Mouse (Mus musculus): ENCODE measurements at regions not wholly inside any gene's neighbourhood (a gene's known extent, or its start where the extent isn't known, plus 50 kb on each side); places are given as distances from the start of the nearest gene placed in this dataset.

GRCm38 (mm10) chr4:101316061-101316460 is 51.0 kb upstream of the Jak1 start:
- H3K36me3 ChIP-seq (ENCODE audit: insufficient read depth, low read length), result no peaks in the 10 kb centered on the region
- no peaks in the 10 kb centered on the region for H3K27me3 ChIP-seq (ENCODE audit: insufficient read depth, low read length)
- no peaks in the 10 kb centered on the region for H3K4me1 ChIP-seq (ENCODE audit: insufficient read depth, low read length)
- H3K9me3 ChIP-seq (ENCODE audit: low read length), result no peaks in the 10 kb centered on the region
- no peak overlapping the region for H3K27ac ChIP-seq
- no peak overlapping the region for H3K4me3 ChIP-seq (ENCODE audit: low read length)
- ATAC-seq, result no peak
- DNase-seq (ENCODE audit: low spot score), result no peak
- no peak for TF ChIP-seq CTCF (IDR thresholded peaks at IDR 0.05; ENCODE audit: low read depth)
- H3K9ac ChIP-seq (replicated peaks; ENCODE audit: low read length), result no peak overlapping the region
- H3K4me2 ChIP-seq (ENCODE audit: low read depth, low read length), result no peak overlapping the region
- 83% methylated on average over 6 of the region's 6 CpGs for WGBS

MicroRNA genes in the stretch of these regions (microRNA counts, 519-probe panel; counts per million panel counts)
- 2,254 counts per million, percentile 32 among the panel's probes with 10 or more counts for microRNA mmu-miR-101a

Small RNA genes lying in the stretch of these regions (microRNA-seq; reads per million reads assigned to microRNA genes)
- 1,059 to 1,117 reads per million in 2 experiments for gene Mir101a
